Mouse (Mus musculus) thymus, postnatal 0 days (tissue): ENCODE data around the gene Snx13. TPM values are rescaled to one million over a fixed set of nuclear protein-coding genes. Genes with fewer than 3 reads are reported as not detected.

Experiments used
- DNase-seq: peaks from one replicate; pipeline ENCODE4 v3.0.0-alpha.2; 2015; ENCODE audit warnings: low spot score
- microRNA counts: library from miRNA; unstranded; fragments of <30 nt; microRNA quantifications from one replicate; lab custom pipeline; 2015
- microRNA-seq: library from miRNA; unstranded; fragments of <30 nt; microRNA quantifications from one replicate; pipeline ENCODE4, GENCODE M21; 2016; ENCODE audit warnings: borderline number of aligned reads
- polyA plus RNA-seq: library from polyadenylated mRNA; unstranded; fragments of >200 nt; fragmentation: Nextera tagmentation; extraction: Ambion mirVana; gene quantifications from 2 replicates; pipeline ENCODE4 v1.2.1, GENCODE M21; 2015

Snx13 gene
- polyA plus RNA-seq, 1 experiment from 2014 or later, result 20.8 TPM

GRCm38 (mm10) chr12:35184261-35184660 lies 137.3 kb downstream of the Snx13 start:
- DNase-seq, result no peak

GRCm38 (mm10) chr12:35191698-35192425 lies 144.9 kb downstream of the Snx13 start:
- peak; percentile 76 for DNase-seq

- no peak for DNase-seq
These were observed 145.4 kb downstream of the Snx13 start for GRCm38 (mm10) chr12:35192426-35192769.

MicroRNAs encoded within 50 kb of the gene (microRNA counts, 519-probe panel; counts per million panel counts)
- 473 counts per million, percentile 71 among the panel's probes with 10 or more counts for microRNA mmu-miR-680 (lab: Ali Mortazavi, UCI)

Small RNA genes within 50 kb of the gene (microRNA-seq; reads per million reads assigned to microRNA genes)
- gene Mir680-3, result not detected

Other genes with a start within 250 kb of the Snx13 start
- 0.68 and 0.77 TPM in 2 replicates for gene Hdac9, start 130.1 kb upstream of the Snx13 start, polyA plus RNA-seq
- gene Prps1l1, start 62.4 kb upstream of the Snx13 start, polyA plus RNA-seq, result not detected in 2 replicates